Mouse (Mus musculus): ENCODE results near the gene Tmem82.

Tmem82 gene

GRCm38 (mm10) chr4:141609538-141609937 lies 8.9 kb downstream of the Tmem82 start:
- no peak for DNase-seq (ENCODE audit: low spot score)

DNA sequence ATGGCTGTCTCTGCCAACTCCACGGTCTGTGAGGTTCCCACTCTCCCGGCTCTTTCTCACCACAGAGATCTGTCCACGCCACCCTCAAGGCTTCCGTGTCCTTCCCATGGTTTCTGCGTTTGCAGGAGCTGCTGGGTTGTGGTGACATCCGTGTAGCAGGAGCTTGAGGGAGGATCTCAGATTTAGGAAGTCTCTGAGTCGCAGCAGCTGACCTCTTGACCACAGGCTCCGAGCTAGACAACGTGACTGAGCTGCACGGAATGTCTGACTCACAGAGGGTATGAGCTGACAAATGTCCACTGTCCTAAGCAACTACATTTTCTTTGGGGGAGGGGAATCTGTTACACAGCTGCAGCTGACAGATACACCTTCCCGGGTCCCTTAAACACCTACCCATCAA lies 12.6 kb downstream of the Tmem82 start, which contains the start of gene Fblim1:
Fblim1 (minus strand) TSS at position 236 of the 400 bp plus-strand sequence.
- no peak for DNase-seq (ENCODE audit: low spot score)

GRCm38 (mm10) chr4:141605421-141605820 lies 13.0 kb downstream of the Tmem82 start:
- DNase-seq (ENCODE audit: low spot score), result no peak

DNA sequence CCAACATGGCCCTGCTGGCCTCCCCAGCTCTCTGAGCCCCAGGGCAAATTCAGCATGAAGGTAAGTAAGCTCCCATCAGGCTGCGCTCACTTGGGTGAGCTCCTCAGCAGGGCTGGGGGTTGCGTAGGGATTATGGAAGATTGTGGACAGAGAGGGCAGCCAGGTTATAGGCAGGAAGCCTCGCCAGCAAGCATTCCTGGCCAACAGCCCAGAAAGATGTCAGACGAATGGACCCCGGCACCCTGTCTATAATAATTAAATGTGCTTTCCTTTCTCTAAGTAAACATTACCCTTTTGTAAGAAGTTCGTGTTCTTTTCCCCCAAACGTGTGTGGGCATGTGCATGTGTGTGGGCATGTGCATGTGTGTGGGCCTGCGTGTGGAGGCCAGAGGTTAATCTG lies 13.9 kb downstream of the Tmem82 start:
- DNase-seq (ENCODE audit: low spot score), result no peak

DNA sequence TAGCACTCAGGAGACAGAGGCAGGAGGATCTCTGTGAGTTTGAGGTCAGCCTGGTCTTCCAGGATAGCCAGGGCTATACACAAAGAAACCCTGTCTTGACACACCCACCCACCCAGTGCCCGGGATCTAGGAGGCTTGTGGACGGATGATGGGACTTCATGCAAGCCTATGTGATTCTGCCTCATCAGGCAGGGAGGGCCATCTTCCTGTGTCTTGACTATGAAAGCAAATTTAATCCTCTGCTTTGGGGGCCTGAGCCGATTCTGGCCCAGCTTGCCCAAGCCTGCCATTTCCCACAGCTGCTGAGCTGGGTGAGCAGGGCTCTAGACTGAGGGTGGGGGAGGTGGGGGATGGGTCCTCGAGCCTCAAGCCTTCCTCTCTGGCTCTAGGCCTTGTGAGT lies 14.5 kb downstream of the Tmem82 start:
- no peak for DNase-seq (ENCODE audit: low spot score)

- DNase-seq (ENCODE audit: low spot score), result no peak
These were observed 15.8 kb downstream of the Tmem82 start for GRCm38 (mm10) chr4:141602523-141603223.

DNA sequence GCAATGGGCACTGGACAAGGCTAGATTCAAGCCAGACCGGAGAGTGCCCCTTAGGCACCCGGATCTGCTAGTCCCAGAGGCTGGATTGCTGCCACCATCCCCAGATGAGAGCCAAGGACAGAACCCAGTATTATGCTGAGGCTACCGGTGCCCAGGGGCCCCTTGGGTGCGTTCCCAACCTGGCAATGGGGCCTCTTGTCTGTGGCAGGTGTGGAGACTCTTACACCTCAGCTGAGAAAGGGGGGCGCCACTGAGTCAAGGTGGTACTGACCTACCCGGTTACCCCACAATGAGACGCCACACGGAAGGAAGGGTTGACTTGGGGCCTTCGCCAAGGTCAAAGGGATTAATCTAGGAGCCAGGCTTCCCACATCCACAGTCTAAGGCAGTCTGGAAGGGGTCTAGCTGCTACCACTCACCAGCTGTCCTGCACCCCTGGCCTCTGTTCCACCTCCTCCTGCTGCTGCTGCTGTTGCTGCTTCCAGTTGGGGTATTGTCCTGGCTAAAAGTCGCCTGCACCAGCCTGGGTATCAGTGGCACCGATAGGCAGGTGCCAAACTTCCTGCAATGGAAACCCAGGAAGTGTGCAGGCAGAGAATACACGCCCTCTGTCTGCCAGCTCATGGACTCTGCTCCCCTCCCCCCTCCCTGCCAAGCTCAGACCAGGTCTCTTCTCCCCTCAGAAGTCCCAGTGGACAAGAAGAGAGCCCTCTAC lies 17.1 kb downstream of the Tmem82 start:
- no peak for DNase-seq (ENCODE audit: low spot score)

DNA sequence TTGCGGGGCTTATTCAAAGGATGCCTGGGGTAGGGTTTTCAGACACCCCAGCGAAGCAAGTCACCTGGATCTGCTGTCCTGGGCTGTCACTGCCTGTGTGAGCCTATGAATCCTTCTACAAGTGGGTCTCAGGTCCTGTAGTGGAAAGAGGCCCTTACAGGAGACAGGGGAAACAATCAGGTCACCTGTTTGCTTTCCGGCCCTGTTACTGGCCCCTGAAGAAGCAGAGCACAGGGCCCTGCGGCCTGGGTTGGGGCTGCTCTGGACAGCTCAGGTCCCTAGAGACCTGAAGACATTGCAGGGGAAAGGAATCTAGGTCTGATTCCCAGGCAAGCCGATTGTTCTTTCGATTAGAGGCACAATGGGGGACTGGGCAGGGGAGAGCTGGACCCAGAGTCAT lies 18.1 kb downstream of the Tmem82 start:
- DNase-seq (ENCODE audit: low spot score), result no peak

DNA sequence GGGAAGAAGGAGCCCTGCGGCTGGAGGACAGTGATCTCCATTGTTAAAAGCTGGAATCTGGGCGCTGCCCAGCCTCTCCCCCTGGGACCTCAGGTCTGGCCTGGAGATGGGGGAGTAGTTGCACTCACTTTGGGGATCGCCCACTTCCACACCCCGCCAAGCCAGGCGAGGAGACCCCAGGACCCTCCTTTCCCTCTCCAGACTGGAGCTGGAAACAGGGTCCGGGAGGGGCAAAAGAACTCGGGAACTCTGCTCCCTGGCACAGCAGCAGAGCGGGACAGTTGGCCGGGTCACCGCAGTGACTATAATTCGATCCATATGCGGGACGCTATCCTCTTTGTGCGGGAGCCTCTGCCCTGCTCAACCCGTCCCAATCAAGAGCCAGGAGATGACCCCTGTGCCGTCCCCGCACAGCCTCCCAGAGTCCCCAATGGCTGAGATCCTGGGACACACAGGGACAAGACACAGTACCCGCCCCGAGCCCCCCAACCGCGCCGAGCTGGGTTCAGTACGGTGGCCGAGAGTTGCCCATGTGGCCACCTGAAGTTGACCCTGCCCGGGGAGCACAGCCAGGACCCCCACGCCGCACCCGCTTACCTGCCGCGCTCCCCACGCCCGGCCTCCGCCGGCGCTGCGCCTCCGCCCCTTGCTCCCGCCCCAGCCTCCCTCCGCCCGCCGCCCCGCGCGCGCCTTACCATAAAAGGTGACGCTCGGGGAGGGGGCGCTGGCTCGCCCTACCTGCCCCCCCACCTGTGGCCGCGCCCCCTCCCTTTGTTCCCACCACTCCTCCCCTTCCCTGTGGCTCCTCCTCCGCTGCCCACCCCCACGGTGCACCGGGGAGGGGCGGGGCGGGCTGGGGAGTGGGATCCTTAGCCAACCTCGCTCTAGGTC lies 18.9 kb downstream of the Tmem82 start:
- DNase-seq (ENCODE audit: low spot score), result no peak

DNA sequence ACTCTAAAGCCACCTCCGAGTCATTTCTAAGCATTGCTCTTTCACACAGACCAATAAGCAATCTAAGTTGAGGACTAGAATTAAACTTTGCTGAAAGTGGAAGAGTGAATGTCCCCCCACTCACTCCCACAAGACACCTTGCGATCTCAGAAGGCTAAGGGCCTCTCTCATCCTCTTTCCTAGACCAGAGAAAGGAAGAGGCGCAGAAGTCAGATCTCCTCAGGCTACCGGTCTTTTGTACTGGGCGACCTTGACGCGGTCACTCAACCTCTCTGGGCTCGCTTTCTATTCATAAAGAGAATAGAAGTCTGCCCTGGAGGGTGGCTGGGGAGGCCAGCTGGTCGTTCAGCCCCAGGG lies 19.6 kb downstream of the Tmem82 start:
- no peak for DNase-seq (ENCODE audit: low spot score)

- no peak for DNase-seq (ENCODE audit: low spot score)
These were observed 20.1 kb downstream of the Tmem82 start for GRCm38 (mm10) chr4:141598199-141598893.

- no peak for DNase-seq (ENCODE audit: low spot score)
These were observed 21.6 kb downstream of the Tmem82 start for GRCm38 (mm10) chr4:141596700-141597328.

- DNase-seq (ENCODE audit: low spot score), result no peak
These were observed 22.7 kb downstream of the Tmem82 start for GRCm38 (mm10) chr4:141595605-141596268.

DNA sequence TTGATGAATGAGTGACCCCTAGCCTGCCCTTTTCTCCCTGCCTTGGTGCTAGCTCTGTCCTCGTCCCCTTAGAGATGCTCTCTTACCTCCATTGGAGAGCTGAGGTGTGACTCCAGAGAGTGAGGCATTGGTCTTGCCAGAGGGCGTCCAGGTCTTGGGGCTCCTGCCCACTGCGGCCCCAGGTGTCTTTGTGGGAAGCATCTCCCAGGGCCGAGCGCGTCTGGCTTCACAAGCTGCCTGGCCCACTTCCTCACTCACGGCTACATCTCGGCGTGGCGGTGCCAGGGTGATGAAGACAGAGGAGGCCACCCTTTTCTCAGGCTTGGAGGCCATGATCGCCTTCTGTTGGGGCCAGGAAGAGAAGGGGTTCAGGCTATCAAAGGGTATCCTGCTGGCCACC lies 23.3 kb downstream of the Tmem82 start:
- no peak for DNase-seq (ENCODE audit: low spot score)

DNA sequence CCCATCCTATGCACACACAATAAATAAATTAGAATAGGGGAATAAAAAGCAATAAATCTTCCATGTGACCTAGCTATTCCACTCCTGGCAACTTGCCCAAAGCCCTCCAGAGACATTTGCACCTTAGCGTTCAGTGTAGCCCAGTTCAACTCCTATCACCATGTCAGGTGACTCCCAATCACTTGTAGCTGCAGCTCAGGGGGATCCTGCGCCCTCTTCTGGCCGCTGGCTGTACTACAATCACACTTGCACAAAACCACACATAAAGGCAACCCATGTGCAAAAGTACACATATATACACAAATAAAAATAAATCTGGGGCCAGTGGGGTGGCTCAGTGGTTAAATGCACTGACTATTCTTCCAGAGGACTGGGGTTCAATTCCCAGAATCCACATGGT lies 26.9 kb downstream of the Tmem82 start:
- DNase-seq (ENCODE audit: low spot score), result no peak

- DNase-seq (ENCODE audit: low spot score), result no peak
These were observed 34.5 kb downstream of the Tmem82 start for GRCm38 (mm10) chr4:141583919-141584318.

- DNase-seq (ENCODE audit: low spot score), result no peak
These were observed 37.4 kb downstream of the Tmem82 start for GRCm38 (mm10) chr4:141581051-141581450.

DNA sequence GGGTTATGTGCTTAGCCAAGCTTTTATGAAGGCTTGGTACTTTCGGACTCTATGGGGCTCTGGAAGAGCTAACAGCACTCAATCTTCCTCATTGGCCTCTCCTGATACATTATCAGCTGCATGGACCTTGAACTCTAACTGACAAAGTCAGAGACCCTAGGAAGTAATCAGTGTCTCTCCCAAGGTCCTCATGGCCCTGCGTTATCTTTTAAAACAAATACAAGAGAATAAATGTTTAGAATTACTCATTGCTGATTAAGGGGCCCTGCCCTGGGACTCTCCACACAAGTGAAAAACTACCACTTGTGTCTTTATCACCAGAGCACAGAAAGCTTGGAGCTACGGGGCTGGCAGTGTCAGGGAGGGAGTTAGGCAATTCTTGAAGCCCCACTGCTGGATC lies 39.6 kb downstream of the Tmem82 start:
- no peak for DNase-seq (ENCODE audit: low spot score)

GRCm38 (mm10) chr4:141576877-141577276 lies 41.6 kb downstream of the Tmem82 start:
- DNase-seq (ENCODE audit: low spot score), result no peak

DNA sequence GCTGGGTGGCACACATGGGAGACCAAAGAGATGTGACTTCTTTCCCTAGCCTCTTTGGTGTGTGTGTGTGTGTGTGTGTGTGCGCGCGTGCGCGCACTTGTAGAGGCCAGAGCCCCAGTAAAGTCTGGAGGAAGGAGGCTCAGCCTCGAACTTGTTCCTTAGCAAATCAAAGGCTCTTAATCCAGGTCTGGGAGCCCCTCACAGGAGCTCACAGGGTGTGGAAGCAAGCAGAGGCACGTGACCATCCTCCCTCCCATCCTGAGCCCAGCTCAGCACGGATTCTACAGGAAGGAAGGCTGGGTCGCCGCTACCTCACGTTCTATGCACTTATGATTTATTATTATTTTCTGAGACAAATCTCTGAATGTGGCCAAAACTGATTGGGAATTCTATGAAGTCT lies 42.0 kb downstream of the Tmem82 start:
- DNase-seq (ENCODE audit: low spot score), result no peak

All from layer of hippocampus, adult 9-10 months (tissue).